Mouse (Mus musculus) forebrain, embryonic 15.5 days (tissue): Measurements from ENCODE around the gene Ube2m. TPM values are rescaled to one million over a fixed set of nuclear protein-coding genes. Genes with fewer than 3 reads are reported as not detected.

ENCODE experiments used
- ATAC-seq: fragments of 200-750 bp; cut with Nextera tagmentation; replicated peaks from 2 replicates; pipeline ENCODE4 v1.8.0; 2017; ENCODE audit warnings: mild to moderate bottlenecking, moderate TSS enrichment, moderate library complexity
- H3K27ac ChIP-seq: fragments of 300-500 bp; sonication (generic); replicated peaks from 2 replicates; pipeline ENCODE4 v1.5.1; 2015; ENCODE audit warnings: mild to moderate bottlenecking, inconsistent platforms
- H3K27me3 ChIP-seq: fragments of 300-500 bp; sonication (generic); 2 replicates; pipeline ENCODE4 v1.6.1; 2015; ENCODE audit warnings: inconsistent platforms
- H3K36me3 ChIP-seq: fragments of 300-500 bp; sonication (generic); 2 replicates; pipeline ENCODE4 v1.6.1; 2015; ENCODE audit warnings: mild to moderate bottlenecking, inconsistent platforms
- H3K4me1 ChIP-seq: fragments of 300-500 bp; sonication (generic); 2 replicates; pipeline ENCODE4 v1.6.1; 2015; ENCODE audit warnings: inconsistent platforms
- H3K4me2 ChIP-seq: fragments of 300-500 bp; sonication (generic); replicated peaks from 2 replicates; pipeline ENCODE4 v1.6.1; 2015; ENCODE audit warnings: mild to moderate bottlenecking, inconsistent platforms
- H3K4me3 ChIP-seq: fragments of 300-500 bp; sonication (generic); 2 replicates; pipeline ENCODE4 v1.5.1; 2015; ENCODE audit warnings: mild to moderate bottlenecking, inconsistent platforms
- H3K9ac ChIP-seq: fragments of 300-500 bp; sonication (generic); replicated peaks from 2 replicates; pipeline ENCODE4 v1.6.1; 2015; ENCODE audit warnings: mild to moderate bottlenecking, inconsistent platforms
- H3K9me3 ChIP-seq: fragments of 300-500 bp; sonication (generic); 2 replicates; pipeline ENCODE4 v1.6.1; 2016; ENCODE audit warnings: inconsistent platforms
- WGBS: fragments of 180-500 bp; shearing (Covaris S2); methylation state at CpG from one replicate; pipeline ENCODE4 v1.1.7; 2015; ENCODE audit warnings: mixed read lengths; 5-methylcytosine and 5-hydroxymethylcytosine counted together
- polyA plus RNA-seq: library from polyadenylated mRNA; unstranded; fragments of >200 nt; fragmentation: Nextera tagmentation; extraction: Ambion mirVana; gene quantifications from 2 replicates; pipeline ENCODE4 v1.2.1, GENCODE M21; 2015

Gene Ube2m
- polyA plus RNA-seq, 1 experiment from 2014 or later, result 118 TPM

GRCm38 (mm10) chr7:12993148-12993547 lies 44.9 kb downstream of the Ube2m start:
- H3K27ac ChIP-seq, result no peak overlapping the region
- H3K4me1 ChIP-seq, result no peaks in the 10 kb centered on the region
- WGBS, result 89% methylated on average over 10 of the region's 10 CpGs
- ATAC-seq, result no peak
- H3K27me3 ChIP-seq, result no peaks in the 10 kb centered on the region
- H3K9me3 ChIP-seq, result no peaks in the 10 kb centered on the region
- H3K9ac ChIP-seq, result no peak overlapping the region
- no peaks in the 10 kb centered on the region for H3K36me3 ChIP-seq
- H3K4me3 ChIP-seq, result no peak overlapping the region
- H3K4me2 ChIP-seq, result no peak overlapping the region

DNA sequence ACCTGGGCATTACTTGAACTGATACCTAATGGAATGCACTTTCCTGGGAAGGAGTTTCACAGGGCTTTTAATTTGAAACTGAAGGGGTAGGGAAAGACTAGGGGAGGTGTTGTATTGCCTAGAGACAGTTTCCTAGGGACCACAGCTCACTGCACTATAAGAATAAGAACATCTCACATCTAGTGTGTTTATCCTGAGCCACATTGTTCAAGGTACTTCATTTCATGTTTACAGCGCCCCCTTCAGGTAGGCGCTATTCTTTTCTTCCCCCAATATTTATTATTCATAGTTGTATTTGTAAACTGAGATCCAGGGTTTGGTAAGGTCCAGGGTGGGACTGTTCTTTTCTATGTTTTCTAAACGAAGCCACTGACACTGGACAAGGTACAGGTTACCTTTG lies 45.9 kb downstream of the Ube2m start:
- no peak for ATAC-seq
- Histone ChIP-seq H3K4me3 (no peak overlapping the region), H3K36me3 (no peaks in the 10 kb centered on the region)

GRCm38 (mm10) chr7:12987409-12988189 lies 50.5 kb downstream of the Ube2m start:
- Histone ChIP-seq H3K27me3 (no peaks in the 10 kb centered on the region), H3K9ac (no peak overlapping the region), H3K36me3 (peaks cover 2% of the 10 kb centered on the region; the same call in 1 of the 2 replicates), H3K4me3 (no peak overlapping the region), H3K27ac (no peak overlapping the region), H3K4me2 (no peak overlapping the region), H3K9me3 (no peaks in the 10 kb centered on the region), H3K4me1 (no peaks in the 10 kb centered on the region)
- 86% methylated on average over 8 of the region's 8 CpGs for WGBS
- ATAC-seq, result no peak

More for the DNA sequence above, 45.9 kb downstream of the Ube2m start:
- Histone ChIP-seq H3K27me3 (no peaks in the 10 kb centered on the region), H3K9me3 (no peaks in the 10 kb centered on the region), H3K9ac (no peak overlapping the region), H3K4me2 (no peak overlapping the region), H3K27ac (no peak overlapping the region), H3K4me1 (no peaks in the 10 kb centered on the region)
- 12% methylated on average over 3 of the region's 3 CpGs for WGBS

GRCm38 (mm10) chr7:12986906-12987305 lies 51.2 kb downstream of the Ube2m start:
- Histone ChIP-seq H3K27ac (no peak overlapping the region), H3K9me3 (no peaks in the 10 kb centered on the region)
- WGBS, result 87% methylated on average over 8 of the region's 8 CpGs

DNA sequence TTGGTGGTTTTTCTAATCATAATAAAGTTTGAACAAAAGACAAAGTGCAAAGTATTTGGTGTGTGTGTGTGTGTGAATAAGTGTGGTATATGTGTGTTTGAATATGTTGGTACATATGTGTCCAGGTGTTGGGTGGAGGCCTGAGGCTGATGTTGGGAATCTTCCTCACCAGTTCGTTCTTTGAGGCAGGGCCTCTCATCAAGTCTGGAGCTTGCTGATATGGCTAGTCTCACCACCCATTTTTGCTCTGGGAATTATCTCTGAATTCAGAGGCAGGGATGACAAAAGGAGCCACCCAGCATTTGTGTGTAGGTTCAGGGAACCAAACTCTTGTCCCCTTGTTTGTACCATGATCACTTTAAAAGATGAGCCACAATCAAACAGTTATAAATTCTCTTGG lies 52.4 kb downstream of the Ube2m start:
- 86% methylated on average over 1 of the region's 1 CpGs for WGBS
- no peak for ATAC-seq
- no peak overlapping the region for H3K9ac ChIP-seq
- H3K36me3 ChIP-seq, result peaks cover 5% of the 10 kb centered on the region; the same call in 1 of the 2 replicates
- H3K4me1 ChIP-seq, result no peaks in the 10 kb centered on the region
- H3K27me3 ChIP-seq, result no peaks in the 10 kb centered on the region
- H3K4me3 ChIP-seq, result no peak overlapping the region
- no peak overlapping the region for H3K27ac ChIP-seq
- H3K9me3 ChIP-seq, result no peaks in the 10 kb centered on the region
- no peak overlapping the region for H3K4me2 ChIP-seq

More at GRCm38 (mm10) chr7:12986906-12987305, 51.2 kb downstream of the Ube2m start:
- no peak for ATAC-seq
- no peak overlapping the region for H3K9ac ChIP-seq
- no peaks in the 10 kb centered on the region for H3K4me1 ChIP-seq
- H3K27me3 ChIP-seq, result no peaks in the 10 kb centered on the region
- no peak overlapping the region for H3K4me2 ChIP-seq
- no peak overlapping the region for H3K4me3 ChIP-seq
- H3K36me3 ChIP-seq, result peaks cover 5% of the 10 kb centered on the region; the same call in 1 of the 2 replicates

Other genes with a start within 250 kb of the Ube2m start
- gene Zscan18, start 234.6 kb downstream of the Ube2m start, polyA plus RNA-seq, result 21.3 and 22.7 TPM in 2 replicates
- 28.9 and 30.2 TPM in 2 replicates for gene Zfp329, start 219.4 kb downstream of the Ube2m start, polyA plus RNA-seq
- 40.2 and 44.1 TPM in 2 replicates for gene Zfp110, start 203.5 kb downstream of the Ube2m start, polyA plus RNA-seq
- gene Zfp128, start 157.1 kb downstream of the Ube2m start, polyA plus RNA-seq, result 8.0 and 8.8 TPM in 2 replicates
- 13.8 TPM in 2 replicates for gene Zscan22, start 140.5 kb downstream of the Ube2m start, polyA plus RNA-seq
- 659 and 698 TPM in 2 replicates for gene Rps5, start 116.0 kb downstream of the Ube2m start, polyA plus RNA-seq
- gene Rnf225, start 110.9 kb downstream of the Ube2m start, polyA plus RNA-seq, result 0.61 and 0.84 TPM in 2 replicates
- 15.9 TPM in 2 replicates for gene Zfp324, start 72.4 kb downstream of the Ube2m start, polyA plus RNA-seq
- 11.7 and 12.5 TPM in 2 replicates for gene Zfp446, start 60.4 kb downstream of the Ube2m start, polyA plus RNA-seq
- gene Slc27a5, start 40.1 kb downstream of the Ube2m start, polyA plus RNA-seq, result 0.20 and 0.50 TPM in 2 replicates
- gene Trim28, start 39.2 kb downstream of the Ube2m start, polyA plus RNA-seq, result 252 and 278 TPM in 2 replicates
- gene Zbtb45, start 28.2 kb downstream of the Ube2m start, polyA plus RNA-seq, result 40.4 and 44.2 TPM in 2 replicates
- gene Chmp2a, start 3.5 kb downstream of the Ube2m start, polyA plus RNA-seq, result 180 and 184 TPM in 2 replicates
- gene Mzf1, start 16.5 kb upstream of the Ube2m start, polyA plus RNA-seq, result 7.9 and 8.7 TPM in 2 replicates
- 0.04 and 0.06 TPM in 2 replicates for gene Vmn1r85, start 56.9 kb upstream of the Ube2m start, polyA plus RNA-seq
- gene Vmn1r86, start 81.6 kb upstream of the Ube2m start, polyA plus RNA-seq, result not detected in 2 replicates
- not detected in 2 replicates for gene Vmn1r87, start 101.9 kb upstream of the Ube2m start, polyA plus RNA-seq
- not detected in 2 replicates for gene Vmn1r88, start 121.3 kb upstream of the Ube2m start, polyA plus RNA-seq
- not detected in 2 replicates for gene Vmn1r89, start 174.7 kb upstream of the Ube2m start, polyA plus RNA-seq
- 50.7 and 54.9 TPM in 2 replicates for gene Lig1, start 239.0 kb upstream of the Ube2m start, polyA plus RNA-seq
- gene Zswim9, start 240.4 kb upstream of the Ube2m start, polyA plus RNA-seq, result 12.8 and 14.6 TPM in 2 replicates